ENCODE assay signal across 10 mouse cellular contexts in genomic region chr12:102302322-102302721, GRCm38 (mm10). TPM values are rescaled to one million over a fixed set of nuclear protein-coding genes. Genes with fewer than 3 reads are reported as not detected.
DNase-seq lines count a peak whose midpoint lies in the region; ATAC-seq and TF ChIP-seq lines count a peak whose summit lies in the region.
"Had no signal": no experiment of that assay in that cellular context is flagged by ENCODE, and none has a peak within 500 bp of the region (broad histone marks: within the 10 kb centered on the region; RNA-seq: fewer than 3 reads in every experiment).

No protein-coding gene starts in this region.

- H3K27ac ChIP-seq in embryonic facial prominence, embryonic 14.5 days (replicated peaks; ENCODE audit: low read depth, low read length): peak overlapping the region; percentile 44
- no peak overlapping the region for H3K27ac ChIP-seq in embryonic facial prominence, embryonic 10.5 days (replicated peaks)
- peak overlapping the region; percentile 72 for H3K27ac ChIP-seq in lung, embryonic 14.5 days (ENCODE audit: low read depth)
- H3K27ac ChIP-seq in lung, embryonic 16.5 days (ENCODE audit: low read length): peak overlapping the region; percentile 76
- peak overlapping the region; percentile 45 for H3K27ac ChIP-seq in stomach, postnatal 0 days (replicated peaks)
- H3K27ac ChIP-seq in thymus, adult 2 months (ENCODE audit: control insufficient read depth, insufficient read depth, low read length): no peak overlapping the region; the same call in 1 of the 2 replicates
- H3K27ac ChIP-seq: hindbrain, embryonic 15.5 days had no signal

- no peaks in the 10 kb centered on the region for H3K36me3 ChIP-seq in embryonic facial prominence, embryonic 14.5 days (ENCODE audit: control insufficient read depth, insufficient read depth, low read length)
- no peaks in the 10 kb centered on the region for H3K36me3 ChIP-seq in embryonic facial prominence, embryonic 10.5 days (replicated peaks)
- no peaks in the 10 kb centered on the region for H3K36me3 ChIP-seq in lung, embryonic 14.5 days (ENCODE audit: insufficient read depth)
- H3K36me3 ChIP-seq in lung, embryonic 16.5 days (ENCODE audit: control insufficient read depth, insufficient read depth, low read length): no peaks in the 10 kb centered on the region
- no peaks in the 10 kb centered on the region for H3K36me3 ChIP-seq in stomach, postnatal 0 days (ENCODE audit: control insufficient read depth, insufficient read depth, low read length)
- H3K36me3 ChIP-seq in thymus, adult 2 months (ENCODE audit: control insufficient read depth, insufficient read depth, low read length): no peaks in the 10 kb centered on the region
- H3K36me3 ChIP-seq: hindbrain, embryonic 15.5 days had no signal

- no peak for ATAC-seq in embryonic facial prominence, embryonic 14.5 days (ENCODE audit: low read depth)
- ATAC-seq in lung, embryonic 14.5 days (ENCODE audit: insufficient read depth): no peak
- no peak; the same call in 1 of the 2 replicates for ATAC-seq in lung, embryonic 16.5 days (ENCODE audit: low read depth)
- no peak for ATAC-seq in stomach, postnatal 0 days (ENCODE audit: low FRiP score, low TSS enrichment)

- H3K4me2 ChIP-seq in embryonic facial prominence, embryonic 14.5 days (ENCODE audit: low read depth, low read length): no peak overlapping the region
- no peak overlapping the region for H3K4me2 ChIP-seq in lung, embryonic 14.5 days
- H3K4me2 ChIP-seq in lung, embryonic 16.5 days (ENCODE audit: low read depth, low read length): no peak overlapping the region
- H3K4me2 ChIP-seq in stomach, postnatal 0 days (replicated peaks; ENCODE audit: low read depth): no peak overlapping the region
- H3K4me2 ChIP-seq: hindbrain, embryonic 15.5 days had no signal

- TF ChIP-seq EP300 in stomach, postnatal 0 days (optimal IDR thresholded peaks at IDR 0.05): no peak

- H3K27me3 ChIP-seq in embryonic facial prominence, embryonic 14.5 days (replicated peaks; ENCODE audit: control insufficient read depth, insufficient read depth, low read length): no peaks in the 10 kb centered on the region
- no peaks in the 10 kb centered on the region for H3K27me3 ChIP-seq in embryonic facial prominence, embryonic 10.5 days (replicated peaks; ENCODE audit: low read depth, poor library complexity, severe bottlenecking)
- H3K27me3 ChIP-seq in lung, embryonic 14.5 days (ENCODE audit: insufficient read depth, low read length): no peaks in the 10 kb centered on the region
- no peaks in the 10 kb centered on the region for H3K27me3 ChIP-seq in lung, embryonic 16.5 days (ENCODE audit: control insufficient read depth, insufficient read depth, low read depth, low read length)
- no peaks in the 10 kb centered on the region for H3K27me3 ChIP-seq in stomach, postnatal 0 days (ENCODE audit: control insufficient read depth, insufficient read depth, low read length)
- no peaks in the 10 kb centered on the region for H3K27me3 ChIP-seq in thymus, adult 2 months (ENCODE audit: control insufficient read depth, insufficient read depth, low read length)
- H3K27me3 ChIP-seq: hindbrain, embryonic 15.5 days had no signal

- no peak for TF ChIP-seq CTCF in lung, embryonic 14.5 days (IDR thresholded peaks at IDR 0.05; ENCODE audit: low read depth)
- TF ChIP-seq CTCF in stomach, postnatal 0 days (IDR thresholded peaks at IDR 0.05; ENCODE audit: low read depth): no peak
- TF ChIP-seq CTCF in thymus, adult 2 months (IDR thresholded peaks at IDR 0.05; ENCODE audit: borderline replicate concordance, control insufficient read depth, extremely low read depth, insufficient read depth, low read length, poor library complexity): no peak

- peaks cover 33% of the 10 kb centered on the region for H3K4me1 ChIP-seq in embryonic facial prominence, embryonic 14.5 days (ENCODE audit: control insufficient read depth, insufficient read depth, low read length)
- H3K4me1 ChIP-seq in embryonic facial prominence, embryonic 10.5 days: peaks cover 37% of the 10 kb centered on the region
- H3K4me1 ChIP-seq in lung, embryonic 14.5 days (ENCODE audit: insufficient read depth): peaks cover 49% of the 10 kb centered on the region
- H3K4me1 ChIP-seq in lung, embryonic 16.5 days (replicated peaks; ENCODE audit: control insufficient read depth, insufficient read depth, low read length): peaks cover 52% of the 10 kb centered on the region
- peaks cover 2% of the 10 kb centered on the region for H3K4me1 ChIP-seq in stomach, postnatal 0 days (replicated peaks; ENCODE audit: control insufficient read depth, insufficient read depth)
- H3K4me1 ChIP-seq in thymus, adult 2 months (replicated peaks; ENCODE audit: control insufficient read depth, insufficient read depth, low read length): peaks cover 51% of the 10 kb centered on the region

- H3K9me3 ChIP-seq in embryonic facial prominence, embryonic 14.5 days (ENCODE audit: control insufficient read depth, low read length): no peaks in the 10 kb centered on the region
- H3K9me3 ChIP-seq in embryonic facial prominence, embryonic 10.5 days: no peaks in the 10 kb centered on the region
- no peaks in the 10 kb centered on the region for H3K9me3 ChIP-seq in lung, embryonic 14.5 days (ENCODE audit: low read depth, low read length)
- no peaks in the 10 kb centered on the region for H3K9me3 ChIP-seq in lung, embryonic 16.5 days (ENCODE audit: control insufficient read depth, low read length)
- no peaks in the 10 kb centered on the region for H3K9me3 ChIP-seq in stomach, postnatal 0 days (ENCODE audit: control insufficient read depth, low read length)
- H3K9me3 ChIP-seq: hindbrain, embryonic 15.5 days had no signal

- no peak overlapping the region for H3K9ac ChIP-seq in embryonic facial prominence, embryonic 14.5 days (ENCODE audit: low read depth, low read length)
- no peak overlapping the region for H3K9ac ChIP-seq in lung, embryonic 14.5 days
- H3K9ac ChIP-seq in lung, embryonic 16.5 days (ENCODE audit: low read length): no peak overlapping the region
- H3K9ac ChIP-seq in stomach, postnatal 0 days (ENCODE audit: low read length): peak overlapping the region; percentile 27; the same call in 1 of the 2 replicates
- H3K9ac ChIP-seq: hindbrain, embryonic 15.5 days had no signal

- TF ChIP-seq POLR2A in thymus, adult 2 months (IDR thresholded peaks at IDR 0.05; ENCODE audit: control insufficient read depth, extremely low read depth, insufficient read depth, low read length, poor library complexity): no peak

- no peak for DNase-seq in embryonic facial prominence, embryonic 14.5 days (ENCODE audit: low spot score)
- DNase-seq in embryonic facial prominence, embryonic 10.5 days (ENCODE audit: low spot score): no peak
- no peak for DNase-seq in lung, embryonic 14.5 days
- no peak for DNase-seq in lung, postnatal 14 days
- no peak for DNase-seq in stomach, postnatal 0 days (ENCODE audit: low spot score)
- DNase-seq in yolk sac, embryonic 10.5 days (ENCODE audit: low spot score): no peak
- no peak for DNase-seq in thymus, adult 2 months
- DNase-seq: right cerebral cortex, postnatal 25 days had no signal

- 80% methylated on average over 9 of the region's 9 CpGs for WGBS in embryonic facial prominence, embryonic 14.5 days
- 78% methylated on average over 9 of the region's 9 CpGs for WGBS in embryonic facial prominence, embryonic 10.5 days
- 70% methylated on average over 9 of the region's 9 CpGs for WGBS in lung, embryonic 14.5 days
- 59% methylated on average over 9 of the region's 9 CpGs for WGBS in lung, embryonic 16.5 days
- WGBS in stomach, postnatal 0 days: 74% methylated on average over 9 of the region's 9 CpGs
- WGBS in thymus, adult 2 months: 46% methylated on average over 9 of the region's 9 CpGs

- H3K4me3 ChIP-seq in embryonic facial prominence, embryonic 14.5 days (ENCODE audit: low read depth, low read length): no peak overlapping the region
- no peak overlapping the region for H3K4me3 ChIP-seq in embryonic facial prominence, embryonic 10.5 days
- H3K4me3 ChIP-seq in lung, embryonic 14.5 days (ENCODE audit: low read depth, low read length): no peak overlapping the region
- H3K4me3 ChIP-seq in lung, embryonic 16.5 days (ENCODE audit: low read length): no peak overlapping the region
- H3K4me3 ChIP-seq in stomach, postnatal 0 days (ENCODE audit: low read depth, low read length): no peak overlapping the region
- H3K4me3 ChIP-seq in thymus, adult 2 months (ENCODE audit: control insufficient read depth, insufficient read depth, low read length): no peak overlapping the region
- H3K4me3 ChIP-seq: hindbrain, embryonic 15.5 days had no signal

RNA-seq across cellular contexts. Expression of gene Rin3, which starts 19.5 kb away (rescaled TPM):
- polyA plus RNA-seq in embryonic facial prominence, embryonic 14.5 days (2014; fragmentation: Nextera tagmentation; extraction: Ambion mirVana): 11.0 and 12.5 TPM in 2 replicates
- 3.8 and 4.0 TPM in 2 replicates for polyA plus RNA-seq in embryonic facial prominence, embryonic 10.5 days (2016; fragmentation: Nextera tagmentation; extraction: Ambion mirVana)
- 14.3 and 15.4 TPM in 2 replicates for polyA plus RNA-seq in lung, embryonic 14.5 days (2014; fragmentation: Nextera tagmentation; extraction: Ambion mirVana)
- 16.4 and 16.7 TPM in 2 replicates for polyA plus RNA-seq in lung, embryonic 16.5 days (2015; fragmentation: Nextera tagmentation; extraction: Ambion mirVana)
- polyA plus RNA-seq in stomach, postnatal 0 days (2015; fragmentation: Nextera tagmentation; extraction: Ambion mirVana): 2.9 and 3.0 TPM in 2 replicates
- polyA plus RNA-seq in thymus, adult 2 months (2012; rRNA removed): 25.4 and 33.8 TPM in 2 replicates

Comparison
In these comparisons a context has a peak if more than half of its experiments do, and no peak if none do; other contexts are left out.
1. H3K27ac ChIP-seq: peak in embryonic facial prominence, embryonic 14.5 days (single experiment), lung, embryonic 14.5 days (single experiment), lung, embryonic 16.5 days (single experiment) and stomach, postnatal 0 days (single experiment); none in embryonic facial prominence, embryonic 10.5 days (single experiment) and thymus, adult 2 months (single experiment).